Mouse (Mus musculus) G1E (cell line): Measurements from ENCODE around the gene Ttc1. TPM values are rescaled to one million over a fixed set of nuclear protein-coding genes. Genes with fewer than 3 reads are reported as not detected.
A peak's percentile ranks its signal among the peaks of the same experiment; 100 is the strongest.

Experiments used
- ATAC-seq: 2 replicates; pipeline ENCODE4 v1.8.0; 2016; ENCODE audit warnings: mild to moderate bottlenecking; ENCODE audit not compliant: insufficient number of reproducible peaks, poor library complexity, low FRiP score, severe bottlenecking; ENCODE audit errors: extremely low read depth
- DNase-seq: peaks from one replicate; pipeline ENCODE4 v3.0.0; 2012; ENCODE audit warnings: low spot score
- H3K27me3 ChIP-seq: 2 replicates; pipeline ENCODE4 v1.6.1; 2012; ENCODE audit warnings: mild to moderate bottlenecking, low read length, inconsistent platforms; ENCODE audit not compliant: insufficient read depth
- H3K36me3 ChIP-seq: replicated peaks from 2 replicates; pipeline ENCODE3; 2012; ENCODE audit warnings: mild to moderate bottlenecking, inconsistent platforms
- H3K4me1 ChIP-seq: 2 replicates; pipeline ENCODE4 v1.6.1; 2012; ENCODE audit warnings: low read depth, low read length, inconsistent platforms, mixed read lengths; ENCODE audit not compliant: insufficient read depth
- H3K4me3 ChIP-seq: 2 replicates; pipeline ENCODE4 v1.5.1; 2012; ENCODE audit warnings: low read depth, mild to moderate bottlenecking, inconsistent platforms, low read length, moderate library complexity, mixed read lengths
- H3K9me3 ChIP-seq: replicated peaks from 2 replicates; pipeline ENCODE4 v1.6.1; 2012; ENCODE audit warnings: inconsistent platforms
- CTCF ChIP-seq: IDR thresholded peaks from 2 replicates; pipeline ENCODE4 v1.5.1; 2012; ENCODE audit warnings: low read depth, low read length, inconsistent platforms, mixed read lengths
- GATA1 ChIP-seq: IDR thresholded peaks from 2 replicates; pipeline ENCODE4 v1.6.1; 2012; ENCODE audit warnings: borderline replicate concordance, low read length, inconsistent platforms, mixed read lengths
- GATA2 ChIP-seq: IDR thresholded peaks from 2 replicates; pipeline ENCODE4 v1.6.1; 2012; ENCODE audit warnings: low read depth, low read length, inconsistent platforms, borderline replicate concordance
- POLR2AphosphoS5 ChIP-seq: IDR thresholded peaks from 2 replicates; pipeline ENCODE4 v1.6.1; 2012; ENCODE audit warnings: low read depth, low read length, inconsistent platforms; ENCODE audit not compliant: insufficient replicate concordance
- TAL1 ChIP-seq: conservative IDR thresholded peaks from 2 replicates; pipeline ENCODE4 v1.6.1; 2012; ENCODE audit warnings: low read depth, low read length, inconsistent platforms, mixed read lengths
- polyA plus RNA-seq: library from polyadenylated mRNA; stranded (reverse); fragments of >175 nt; gene quantifications from 2 replicates; pipeline ENCODE4 v1.2.3, GENCODE M21; 2012
- total RNA-seq, 2 experiments: library from RNA; stranded (forward) in 1 of 2; stranded (reverse) in 1 of 2; fragments of 200-1000 nt in 1 of 2; fragments of >200 nt in 1 of 2; fragmentation: Nextera tagmentation in 1 of 2; gene quantifications; 2 replicates each; pipeline ENCODE4 v1.2.3; 2014 to 2017

The Ttc1 gene
- total and polyA plus RNA-seq, 3 experiments: 19.9 to 84.7 (median 83.9) TPM

GRCm38 (mm10) chr11:43758436-43758835, 10.6 kb upstream of the Ttc1 start:
- ATAC-seq (no peak), DNase-seq (no peak)
- no peaks in the 10 kb centered on the region for H3K9me3 ChIP-seq
- TF ChIP-seq TAL1 (no peak), POLR2AphosphoS5 (no peak)
- no peak overlapping the region for H3K4me3 ChIP-seq
- no peaks in the 10 kb centered on the region for H3K4me1 ChIP-seq
- peaks cover 28% of the 10 kb centered on the region for H3K27me3 ChIP-seq
- H3K36me3 ChIP-seq: no peaks in the 10 kb centered on the region

- no peaks in the 10 kb centered on the region for H3K36me3 ChIP-seq
- peaks cover 30% of the 10 kb centered on the region for H3K27me3 ChIP-seq
- H3K4me3 ChIP-seq: no peak overlapping the region
- DNase-seq (no peak), ATAC-seq (no peak)
- no peaks in the 10 kb centered on the region for H3K4me1 ChIP-seq
- no peaks in the 10 kb centered on the region for H3K9me3 ChIP-seq
- no peak for TF ChIP-seq POLR2AphosphoS5
- no peak for TF ChIP-seq CTCF
- no peak for TF ChIP-seq GATA1
- TF ChIP-seq TAL1: no peak
- TF ChIP-seq GATA2: no peak
These were observed 7.6 kb upstream of the Ttc1 start for GRCm38 (mm10) chr11:43755411-43755810.

- ATAC-seq (no peak), DNase-seq (no peak)
- Histone ChIP-seq H3K27me3 (peaks cover 30% of the 10 kb centered on the region), H3K9me3 (no peaks in the 10 kb centered on the region), H3K4me3 (no peak overlapping the region), H3K4me1 (no peaks in the 10 kb centered on the region), H3K36me3 (no peaks in the 10 kb centered on the region)
- TF ChIP-seq GATA1 (no peak), GATA2 (no peak), POLR2AphosphoS5 (no peak), CTCF (no peak), TAL1 (no peak)
These were observed 6.8 kb upstream of the Ttc1 start for GRCm38 (mm10) chr11:43754568-43754967.

GRCm38 (mm10) chr11:43751542-43751941, 3.7 kb upstream of the Ttc1 start:
- Histone ChIP-seq H3K36me3 (no peaks in the 10 kb centered on the region), H3K9me3 (no peaks in the 10 kb centered on the region), H3K4me1 (peaks cover 12% of the 10 kb centered on the region), H3K27me3 (peaks cover 30% of the 10 kb centered on the region), H3K4me3 (no peak overlapping the region)
- TF ChIP-seq CTCF: no peak
- no peak for TF ChIP-seq POLR2AphosphoS5
- no peak for TF ChIP-seq TAL1
- TF ChIP-seq GATA1: no peak
- no peak for TF ChIP-seq GATA2
- ATAC-seq (no peak), DNase-seq (no peak)

- no peak for DNase-seq
- Histone ChIP-seq H3K4me1 (no peaks in the 10 kb centered on the region), H3K4me3 (no peak overlapping the region), H3K36me3 (peaks cover 88% of the 10 kb centered on the region), H3K27me3 (no peaks in the 10 kb centered on the region), H3K9me3 (no peaks in the 10 kb centered on the region)
- TF ChIP-seq TAL1: no peak
- TF ChIP-seq POLR2AphosphoS5: no peak
- TF ChIP-seq CTCF: no peak
- TF ChIP-seq GATA1: no peak
- ATAC-seq: peak; percentile 48
These were observed 19.0 kb downstream of the Ttc1 start for GRCm38 (mm10) chr11:43728737-43729301.

- ATAC-seq (peak; percentile 52; the same call in 1 of the 2 replicates), DNase-seq (no peak)
- H3K36me3 ChIP-seq: peaks cover 86% of the 10 kb centered on the region
- H3K9me3 ChIP-seq: no peaks in the 10 kb centered on the region
- TF ChIP-seq GATA2 (no peak), CTCF (no peak), TAL1 (no peak), GATA1 (no peak)
- no peak overlapping the region for H3K4me3 ChIP-seq
- 0 out of 2 replicates have a peak, but pooled peaks cover 4% of the 10 kb centered on the region for H3K4me1 ChIP-seq
- H3K27me3 ChIP-seq: no peaks in the 10 kb centered on the region
These were observed 20.0 kb downstream of the Ttc1 start for GRCm38 (mm10) chr11:43727796-43728195.

- Histone ChIP-seq H3K36me3 (peaks cover 72% of the 10 kb centered on the region), H3K9me3 (no peaks in the 10 kb centered on the region), H3K4me3 (no peak overlapping the region), H3K4me1 (0 out of 2 replicates have a peak, but pooled peaks cover 6% of the 10 kb centered on the region), H3K27me3 (no peaks in the 10 kb centered on the region)
- no peak for ATAC-seq
- DNase-seq: no peak
- TF ChIP-seq GATA1 (no peak), TAL1 (no peak), GATA2 (no peak), CTCF (no peak), POLR2AphosphoS5 (no peak)
These were observed 24.4 kb downstream of the Ttc1 start for GRCm38 (mm10) chr11:43723411-43723810.
